Mouse (Mus musculus) heart, embryonic 15.5 days (tissue): ENCODE data around the gene 4930539E08Rik. TPM values are rescaled to one million over a fixed set of nuclear protein-coding genes. Genes with fewer than 3 reads are reported as not detected.

ENCODE experiments used
- ATAC-seq: fragments of 200-750 bp; cut with Nextera tagmentation; replicated peaks from 2 replicates; pipeline ENCODE4 v1.8.0; 2017; ENCODE audit warnings: low read depth, moderate TSS enrichment; ENCODE audit not compliant: insufficient number of reproducible peaks, insufficient read depth, low FRiP score
- H3K27ac ChIP-seq: fragments of 300-500 bp; sonication (generic); 2 replicates; pipeline ENCODE4 v1.5.1; 2015; ENCODE audit warnings: mild to moderate bottlenecking, inconsistent platforms
- H3K27me3 ChIP-seq: fragments of 300-500 bp; sonication (generic); 2 replicates; pipeline ENCODE4 v1.6.1; 2015; ENCODE audit warnings: inconsistent platforms
- H3K36me3 ChIP-seq: fragments of 300-500 bp; sonication (generic); 2 replicates; pipeline ENCODE4 v1.6.1; 2015; ENCODE audit warnings: mild to moderate bottlenecking, inconsistent platforms
- H3K4me1 ChIP-seq: fragments of 300-500 bp; sonication (generic); replicated peaks from 2 replicates; pipeline ENCODE4 v1.6.1; 2015; ENCODE audit warnings: inconsistent platforms
- H3K4me2 ChIP-seq: fragments of 300-500 bp; sonication (generic); 2 replicates; pipeline ENCODE4 v1.6.1; 2015; ENCODE audit warnings: inconsistent platforms, mild to moderate bottlenecking, moderate library complexity
- H3K4me3 ChIP-seq: fragments of 300-500 bp; sonication (generic); 2 replicates; pipeline ENCODE4 v1.5.1; 2015; ENCODE audit warnings: mild to moderate bottlenecking, inconsistent platforms
- H3K9ac ChIP-seq: fragments of 300-500 bp; sonication (generic); 2 replicates; pipeline ENCODE4 v1.6.1; 2015; ENCODE audit warnings: mild to moderate bottlenecking, inconsistent platforms
- H3K9me3 ChIP-seq: fragments of 300-500 bp; sonication (generic); replicated peaks from 2 replicates; pipeline ENCODE4 v1.6.1; 2016; ENCODE audit warnings: inconsistent platforms
- WGBS: fragments of 180-500 bp; shearing (Covaris S2); methylation state at CpG from one replicate; pipeline ENCODE4 v1.1.7; 2015; ENCODE audit warnings: mixed read lengths; 5-methylcytosine and 5-hydroxymethylcytosine counted together
- polyA plus RNA-seq: library from polyadenylated mRNA; unstranded; fragments of >200 nt; fragmentation: Nextera tagmentation; extraction: Ambion mirVana; gene quantifications from 2 replicates; pipeline ENCODE4 v1.2.1, GENCODE M21; 2015

Gene 4930539E08Rik
- polyA plus RNA-seq, 1 experiment from 2014 or later: 0.04 TPM

DNA sequence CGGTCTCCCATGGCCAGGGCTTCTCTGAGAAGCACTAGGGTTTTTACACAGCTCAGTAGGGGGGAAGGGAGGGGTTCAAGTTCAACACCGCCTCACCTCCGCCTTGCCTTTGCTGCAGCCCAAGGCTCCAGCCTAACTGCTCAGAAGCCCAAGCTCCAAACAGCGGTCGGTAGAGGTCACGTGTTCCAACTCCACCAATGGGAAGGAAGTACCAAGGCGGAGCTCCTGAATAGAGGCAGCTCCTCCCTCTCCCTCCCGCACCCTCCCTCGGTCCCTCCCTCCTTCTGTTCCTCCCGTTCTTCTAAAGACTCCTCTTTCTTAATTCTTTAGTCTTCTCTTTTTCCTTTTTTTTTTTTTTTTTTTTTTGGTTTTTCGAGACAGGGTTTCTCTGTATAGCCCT, 27.0 kb upstream of the 4930539E08Rik start:
- no peak overlapping the region for H3K4me2 ChIP-seq
- H3K27ac ChIP-seq: no peak overlapping the region
- no peaks in the 10 kb centered on the region for H3K27me3 ChIP-seq
- no peak overlapping the region for H3K4me3 ChIP-seq
- 71% methylated on average over 10 of the region's 11 CpGs for WGBS
- no peak for ATAC-seq
- no peaks in the 10 kb centered on the region for H3K36me3 ChIP-seq
- H3K9me3 ChIP-seq: no peaks in the 10 kb centered on the region
- no peaks in the 10 kb centered on the region for H3K4me1 ChIP-seq
- H3K9ac ChIP-seq: no peak overlapping the region

DNA sequence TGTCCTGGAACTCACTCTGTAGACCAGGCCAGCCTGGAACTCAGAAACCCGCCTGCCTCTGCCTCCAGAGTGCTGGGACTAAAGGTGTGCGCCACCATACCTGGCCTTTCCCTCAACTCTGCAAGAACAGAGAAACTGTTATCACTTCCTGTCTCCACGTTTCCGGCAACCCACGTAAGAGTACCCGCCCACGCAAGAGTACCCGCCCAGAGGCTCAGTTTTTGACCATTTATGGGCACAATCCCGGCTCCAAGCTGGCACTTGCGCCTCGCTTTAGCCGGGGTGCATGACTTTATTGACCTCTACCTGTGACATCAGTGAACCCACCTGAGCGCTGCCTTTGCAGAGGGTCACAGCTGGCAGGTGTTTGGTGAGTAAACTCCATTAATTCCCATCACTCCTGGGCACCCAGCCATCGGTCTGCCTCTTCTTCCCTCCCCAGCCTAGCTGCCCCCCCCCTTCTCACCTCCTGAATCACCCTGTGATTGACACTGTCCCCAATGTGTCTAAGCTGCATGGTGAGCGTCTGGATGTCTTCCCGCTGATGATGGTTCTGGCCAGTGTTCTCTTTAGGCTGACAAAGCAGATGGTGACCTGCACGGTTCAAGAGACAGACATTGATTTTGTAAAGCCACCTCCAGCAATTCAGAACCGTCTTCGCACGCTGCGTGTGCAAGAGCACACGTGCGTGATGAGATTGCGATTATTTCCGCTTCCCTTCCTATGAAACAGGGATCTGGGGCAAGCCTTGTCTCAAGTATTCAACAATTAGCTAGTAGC, 25.8 kb upstream of the 4930539E08Rik start:
- Histone ChIP-seq H3K27me3 (no peaks in the 10 kb centered on the region), H3K27ac (no peak overlapping the region), H3K4me3 (no peak overlapping the region), H3K9ac (no peak overlapping the region), H3K4me1 (no peaks in the 10 kb centered on the region), H3K9me3 (no peaks in the 10 kb centered on the region), H3K36me3 (no peaks in the 10 kb centered on the region), H3K4me2 (no peak overlapping the region)
- WGBS: 90% methylated on average over 25 of the region's 25 CpGs
- ATAC-seq: no peak

DNA sequence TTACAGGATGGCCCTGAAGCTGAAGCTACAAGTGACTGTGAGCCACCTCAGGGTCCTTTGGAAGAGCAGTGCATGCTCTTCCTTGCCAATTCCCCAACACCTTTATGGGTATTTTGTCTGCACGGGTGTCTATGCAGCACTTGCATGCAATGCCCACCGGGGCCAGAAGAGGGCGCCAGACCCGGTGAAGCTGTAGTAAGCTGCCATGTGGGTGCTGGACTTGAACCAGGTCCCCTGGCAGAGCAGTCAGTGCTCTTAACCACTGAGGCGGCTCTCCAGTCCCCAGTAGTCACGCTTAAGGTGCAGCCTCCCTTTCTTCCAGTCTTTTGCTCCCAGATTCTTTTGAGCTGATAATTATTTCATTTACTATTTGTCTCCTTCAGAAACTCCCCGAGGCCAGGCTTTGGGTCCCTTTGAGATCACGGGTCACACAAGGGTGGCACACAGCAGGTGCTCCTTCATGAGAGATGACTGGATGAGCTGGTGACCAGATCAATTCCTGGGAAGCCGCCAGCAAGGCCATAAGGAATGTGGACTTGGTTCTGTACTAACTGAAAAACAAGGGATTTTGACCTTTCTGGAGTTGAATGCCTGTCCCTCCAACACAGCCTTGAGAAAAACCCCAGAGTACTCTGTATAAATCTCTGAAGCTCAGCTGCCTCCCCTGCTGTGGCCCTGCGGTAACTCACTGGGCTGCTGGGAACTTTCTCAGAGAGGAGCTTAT, 21.7 kb upstream of the 4930539E08Rik start:
- Histone ChIP-seq H3K36me3 (no peaks in the 10 kb centered on the region), H3K27me3 (no peaks in the 10 kb centered on the region), H3K4me2 (no peak overlapping the region), H3K4me3 (no peak overlapping the region), H3K9ac (no peak overlapping the region), H3K27ac (no peak overlapping the region), H3K9me3 (no peaks in the 10 kb centered on the region), H3K4me1 (no peaks in the 10 kb centered on the region)
- no peak for ATAC-seq
- 80% methylated on average over 10 of the region's 10 CpGs for WGBS

DNA sequence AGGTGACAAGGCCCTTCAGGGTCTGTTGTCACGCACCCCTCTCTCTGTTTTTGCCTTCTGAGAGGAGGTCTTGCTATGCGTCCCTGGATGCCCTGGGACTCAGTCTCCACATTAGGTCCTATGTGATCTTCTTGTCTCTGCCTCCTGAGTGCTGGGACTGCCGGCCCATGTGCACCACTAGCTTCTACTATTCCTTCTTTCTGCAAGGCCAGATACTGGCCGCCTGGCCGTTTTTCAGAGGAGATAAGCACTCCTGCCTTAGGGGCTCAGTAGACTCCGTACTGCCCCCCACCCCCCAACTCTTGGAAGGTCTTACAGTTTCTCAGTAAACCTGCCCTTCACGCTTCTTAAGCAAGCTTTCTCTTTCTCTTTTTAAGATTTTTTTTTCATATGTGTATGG, 21.0 kb upstream of the 4930539E08Rik start:
- H3K27ac ChIP-seq: no peak overlapping the region

DNA sequence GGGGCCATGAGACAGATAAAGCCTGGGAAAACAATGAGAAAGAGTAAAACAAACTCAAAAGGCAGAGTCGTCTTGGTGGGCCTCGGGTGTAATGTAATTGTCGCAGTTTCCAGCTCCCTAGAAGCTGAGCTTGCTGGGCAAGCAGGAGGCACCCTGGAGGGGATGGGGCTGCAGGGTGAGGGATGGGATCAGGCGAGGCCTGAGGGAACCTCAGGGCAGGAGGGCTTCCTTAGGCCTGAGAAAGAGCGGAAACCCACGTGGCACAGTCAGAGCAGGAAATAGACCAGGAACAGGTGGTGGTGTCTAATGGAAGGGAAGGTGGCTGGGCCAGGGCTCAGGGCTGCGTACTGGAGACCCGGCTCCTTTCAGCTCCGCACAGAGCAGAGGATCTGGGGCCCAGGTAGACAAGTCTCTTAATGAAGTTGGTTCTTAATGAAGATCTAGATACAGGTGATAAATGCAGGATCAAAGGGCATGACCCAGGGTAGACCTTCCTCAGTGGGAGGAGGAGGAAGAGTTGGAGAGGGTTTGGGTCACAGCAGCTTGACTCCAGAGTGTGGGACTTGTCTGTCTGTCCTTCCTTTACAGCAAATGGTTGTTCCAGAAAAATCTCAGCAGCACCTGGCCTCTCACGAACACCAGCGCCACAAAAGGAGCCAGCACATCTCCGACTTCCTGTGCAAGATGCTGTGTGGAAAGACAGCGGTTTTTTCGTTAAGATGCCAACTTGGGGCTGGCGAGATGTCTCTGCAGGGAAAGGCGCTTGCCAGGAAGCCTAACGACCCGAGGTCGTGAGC, 19.2 kb upstream of the 4930539E08Rik start:
- ATAC-seq: no peak
- Histone ChIP-seq H3K4me3 (no peak overlapping the region), H3K27ac (no peak overlapping the region), H3K27me3 (no peaks in the 10 kb centered on the region), H3K9me3 (no peaks in the 10 kb centered on the region), H3K36me3 (no peaks in the 10 kb centered on the region), H3K9ac (no peak overlapping the region), H3K4me2 (no peak overlapping the region), H3K4me1 (peaks cover 17% of the 10 kb centered on the region)
- 65% methylated on average over 19 of the region's 19 CpGs for WGBS

More for the DNA sequence above, 21.0 kb upstream of the 4930539E08Rik start:
- 84% methylated on average over 7 of the region's 7 CpGs for WGBS
- ATAC-seq: no peak
- H3K4me3 ChIP-seq: no peak overlapping the region
- no peaks in the 10 kb centered on the region for H3K27me3 ChIP-seq
- H3K4me2 ChIP-seq: no peak overlapping the region
- H3K9ac ChIP-seq: no peak overlapping the region
- no peaks in the 10 kb centered on the region for H3K36me3 ChIP-seq
- H3K4me1 ChIP-seq: peaks cover 3% of the 10 kb centered on the region; the same call in 1 of the 2 replicates
- no peaks in the 10 kb centered on the region for H3K9me3 ChIP-seq

DNA sequence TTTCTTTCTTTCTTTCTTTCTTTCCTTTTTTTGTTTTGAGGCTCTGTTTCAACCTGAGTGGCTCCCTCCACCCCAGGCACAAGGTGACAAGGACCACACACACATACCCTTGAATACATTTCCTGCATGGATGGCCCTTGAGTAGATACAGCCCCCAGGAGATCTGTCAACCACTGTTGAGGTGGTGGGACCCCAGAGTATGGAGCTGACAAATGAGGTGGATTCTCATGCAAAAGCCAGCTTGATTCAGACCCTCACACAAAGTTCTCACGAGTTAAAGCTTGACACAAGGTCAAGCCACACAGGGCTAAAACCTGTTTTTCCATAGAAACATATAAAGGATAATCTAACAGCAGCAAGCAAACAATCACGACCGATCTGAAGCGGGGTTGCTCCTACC, 17.1 kb upstream of the 4930539E08Rik start:
- Histone ChIP-seq H3K36me3 (no peaks in the 10 kb centered on the region), H3K4me3 (no peak overlapping the region), H3K4me2 (no peak overlapping the region), H3K27me3 (no peaks in the 10 kb centered on the region), H3K4me1 (peaks cover 17% of the 10 kb centered on the region), H3K27ac (no peak overlapping the region), H3K9me3 (no peaks in the 10 kb centered on the region), H3K9ac (no peak overlapping the region)
- ATAC-seq: no peak
- WGBS: 92% methylated on average over 4 of the region's 4 CpGs

DNA sequence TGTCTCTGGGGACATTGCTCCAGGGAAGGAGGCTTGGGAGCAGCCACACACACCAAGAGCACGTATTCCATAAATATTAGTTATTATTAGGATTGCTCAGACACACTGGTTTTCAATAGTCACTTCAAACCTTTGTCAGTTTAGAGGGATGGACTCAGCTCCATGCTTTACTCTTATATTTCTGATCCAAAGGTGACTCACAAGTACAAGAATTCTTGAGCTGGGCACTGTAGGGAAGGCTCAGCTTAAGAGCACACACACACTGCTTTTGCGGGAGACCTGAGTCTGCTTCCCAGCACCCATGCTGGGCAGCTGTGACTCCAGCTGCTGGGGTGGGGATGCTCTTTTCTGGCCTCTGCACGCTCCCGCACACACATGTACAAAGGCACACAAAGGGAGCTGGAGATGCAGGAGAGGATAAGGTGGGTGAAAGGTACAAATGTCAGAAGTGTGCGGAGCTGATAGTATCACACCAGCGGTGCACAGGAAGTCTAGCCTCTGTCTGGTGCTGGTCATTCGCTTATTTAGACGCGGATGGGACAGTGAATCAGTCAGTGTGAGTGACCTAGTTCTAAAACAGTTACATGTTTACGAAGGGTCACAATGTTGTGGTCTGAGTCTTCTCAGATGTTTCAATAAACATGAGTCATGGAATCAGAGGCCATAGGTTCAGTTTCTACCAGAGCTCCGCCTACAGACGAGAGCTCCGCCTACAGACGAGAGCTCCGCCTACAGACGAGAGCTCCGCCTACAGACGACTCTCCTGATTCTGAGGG, 16.5 kb upstream of the 4930539E08Rik start:
- H3K9me3 ChIP-seq: no peaks in the 10 kb centered on the region
- no peaks in the 10 kb centered on the region for H3K27me3 ChIP-seq
- ATAC-seq: no peak
- peak overlapping the region; percentile 90 for H3K27ac ChIP-seq
- no peak overlapping the region for H3K9ac ChIP-seq
- H3K4me1 ChIP-seq: peaks cover 19% of the 10 kb centered on the region
- 85% methylated on average over 18 of the region's 18 CpGs for WGBS
- no peaks in the 10 kb centered on the region for H3K36me3 ChIP-seq
- H3K4me3 ChIP-seq: no peak overlapping the region
- H3K4me2 ChIP-seq: no peak overlapping the region

DNA sequence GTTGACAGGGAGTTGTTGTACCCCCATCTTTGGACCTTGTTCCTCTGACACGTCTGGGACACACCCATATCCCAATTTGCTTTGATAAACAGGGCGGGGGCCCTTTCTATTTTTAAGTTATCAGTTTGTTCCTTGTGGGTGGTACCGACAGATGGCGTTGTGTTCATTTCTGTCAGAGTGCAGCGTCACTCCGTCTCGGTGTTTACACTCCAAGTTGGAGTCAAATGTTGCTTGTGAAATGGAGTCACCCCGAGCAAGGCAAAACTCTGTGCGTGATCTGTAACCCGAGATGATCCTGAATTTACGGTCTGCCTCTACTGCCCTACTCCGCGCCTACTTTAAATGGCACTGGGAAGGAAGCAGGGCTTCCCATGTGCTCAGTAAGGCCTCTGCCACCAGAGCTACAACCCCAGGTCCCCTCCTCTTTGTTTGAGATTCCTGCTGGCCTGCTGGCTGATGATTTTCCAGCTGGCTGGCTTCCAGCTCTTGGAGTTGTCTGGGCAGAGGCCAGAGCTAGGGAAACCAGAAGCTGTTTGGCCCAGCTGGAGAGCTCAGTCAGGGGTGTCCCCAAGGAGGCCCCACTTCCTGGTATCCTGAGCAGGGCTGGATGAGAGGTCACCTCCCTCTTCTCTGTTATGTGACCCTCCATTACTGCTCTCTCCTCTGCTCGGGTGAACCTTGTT, 15.4 kb upstream of the 4930539E08Rik start:
- H3K4me3 ChIP-seq: peak overlapping the region; percentile 29
- H3K4me2 ChIP-seq: peak overlapping the region; percentile 52
- 7% methylated on average over 14 of the region's 14 CpGs for WGBS
- H3K4me1 ChIP-seq: peaks cover 21% of the 10 kb centered on the region
- peak overlapping the region; percentile 90 for H3K27ac ChIP-seq
- ATAC-seq: peak; percentile 90
- no peaks in the 10 kb centered on the region for H3K36me3 ChIP-seq
- H3K9ac ChIP-seq: no peak overlapping the region
- no peaks in the 10 kb centered on the region for H3K9me3 ChIP-seq
- H3K27me3 ChIP-seq: no peaks in the 10 kb centered on the region

DNA sequence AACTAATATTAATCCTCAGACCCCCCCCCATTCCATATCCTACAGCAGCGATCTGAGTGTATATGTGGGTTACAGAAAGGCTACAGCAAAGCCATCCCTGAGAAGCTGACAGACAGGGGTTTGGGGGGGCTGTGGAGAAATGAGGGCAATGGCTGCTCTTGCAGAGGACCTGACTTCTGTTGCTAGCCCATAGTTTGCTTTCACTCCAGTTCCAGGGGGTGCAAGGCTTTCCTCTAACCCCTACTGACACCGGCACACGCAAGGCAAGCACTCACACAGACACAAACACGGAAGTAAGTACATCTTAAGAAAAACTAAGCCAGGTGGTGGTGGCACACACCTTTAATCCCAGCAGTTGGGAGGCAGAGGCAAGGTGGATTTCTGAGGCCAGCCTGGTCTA, 14.2 kb upstream of the 4930539E08Rik start:
- no peak overlapping the region for H3K4me2 ChIP-seq
- no peaks in the 10 kb centered on the region for H3K36me3 ChIP-seq
- no peak for ATAC-seq
- WGBS: 90% methylated on average over 4 of the region's 4 CpGs
- no peak overlapping the region for H3K27ac ChIP-seq
- H3K9me3 ChIP-seq: no peaks in the 10 kb centered on the region
- H3K27me3 ChIP-seq: no peaks in the 10 kb centered on the region
- H3K4me1 ChIP-seq: peaks cover 21% of the 10 kb centered on the region
- no peak overlapping the region for H3K4me3 ChIP-seq
- no peak overlapping the region for H3K9ac ChIP-seq

DNA sequence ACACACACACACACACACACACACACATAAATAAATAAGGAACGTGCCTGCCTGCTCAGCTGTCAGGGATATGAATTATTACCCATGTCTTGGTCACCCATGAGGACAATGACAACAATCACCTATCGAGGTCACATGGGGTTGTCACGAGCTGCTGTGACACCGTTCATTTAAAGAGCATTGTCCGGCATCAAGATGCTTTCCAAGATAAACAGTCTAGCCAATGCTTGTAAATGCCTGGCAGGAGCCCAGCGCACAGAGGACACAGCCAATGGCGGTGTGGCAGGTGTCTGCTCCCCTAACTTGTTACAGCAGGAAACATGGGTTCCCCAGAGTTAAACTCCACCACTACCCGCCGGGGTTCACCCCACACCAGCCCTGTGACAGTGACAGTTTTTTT, 12.9 kb upstream of the 4930539E08Rik start:
- no peaks in the 10 kb centered on the region for H3K9me3 ChIP-seq
- 66% methylated on average over 9 of the region's 9 CpGs for WGBS
- no peak overlapping the region for H3K4me2 ChIP-seq
- no peak overlapping the region for H3K9ac ChIP-seq
- H3K4me1 ChIP-seq: peaks cover 21% of the 10 kb centered on the region
- no peaks in the 10 kb centered on the region for H3K36me3 ChIP-seq
- no peak overlapping the region for H3K4me3 ChIP-seq
- no peaks in the 10 kb centered on the region for H3K27me3 ChIP-seq
- no peak overlapping the region for H3K27ac ChIP-seq
- ATAC-seq: no peak
